Mouse (Mus musculus): Measurements from ENCODE around the gene Dnajc19.

GRCm38 (mm10) chr3:34006824-34007223, 74.3 kb downstream of the Dnajc19 start:
- no peak for TF ChIP-seq CTCF (IDR thresholded peaks at IDR 0.05; ENCODE audit: low read depth)
- no peak for TF ChIP-seq EP300 (IDR thresholded peaks at IDR 0.05; ENCODE audit: low read depth)
